Mouse (Mus musculus): ENCODE data around the gene Cfap69.

The Cfap69 gene

GRCm38 (mm10) chr5:5658680-5659079, 5.4 kb downstream of the Cfap69 start:
- in situ Hi-C loops (cut with MboI; ENCODE audit: low sequenced_read_pairs): no loop called here

DNA sequence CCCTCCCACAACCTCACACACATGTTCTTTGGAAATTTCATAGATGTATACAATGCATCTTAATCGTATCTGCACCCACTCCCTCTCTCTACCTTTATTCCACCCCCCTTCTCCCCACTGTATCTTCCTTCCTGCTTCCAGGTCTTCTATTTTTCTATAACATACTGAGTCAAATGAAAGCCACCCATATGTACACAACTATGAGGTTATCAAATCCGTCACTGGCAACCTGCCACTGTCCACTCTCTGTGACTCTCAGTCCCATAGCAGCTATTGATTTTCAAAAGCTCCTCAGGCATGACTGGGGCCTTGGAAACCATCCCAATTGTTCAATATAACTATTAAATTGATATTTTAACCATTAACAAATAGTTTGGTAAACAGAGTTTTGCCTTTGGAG, 6.1 kb downstream of the Cfap69 start:
- in situ Hi-C loops (cut with MboI; ENCODE audit: low sequenced_read_pairs): no loop called here

DNA sequence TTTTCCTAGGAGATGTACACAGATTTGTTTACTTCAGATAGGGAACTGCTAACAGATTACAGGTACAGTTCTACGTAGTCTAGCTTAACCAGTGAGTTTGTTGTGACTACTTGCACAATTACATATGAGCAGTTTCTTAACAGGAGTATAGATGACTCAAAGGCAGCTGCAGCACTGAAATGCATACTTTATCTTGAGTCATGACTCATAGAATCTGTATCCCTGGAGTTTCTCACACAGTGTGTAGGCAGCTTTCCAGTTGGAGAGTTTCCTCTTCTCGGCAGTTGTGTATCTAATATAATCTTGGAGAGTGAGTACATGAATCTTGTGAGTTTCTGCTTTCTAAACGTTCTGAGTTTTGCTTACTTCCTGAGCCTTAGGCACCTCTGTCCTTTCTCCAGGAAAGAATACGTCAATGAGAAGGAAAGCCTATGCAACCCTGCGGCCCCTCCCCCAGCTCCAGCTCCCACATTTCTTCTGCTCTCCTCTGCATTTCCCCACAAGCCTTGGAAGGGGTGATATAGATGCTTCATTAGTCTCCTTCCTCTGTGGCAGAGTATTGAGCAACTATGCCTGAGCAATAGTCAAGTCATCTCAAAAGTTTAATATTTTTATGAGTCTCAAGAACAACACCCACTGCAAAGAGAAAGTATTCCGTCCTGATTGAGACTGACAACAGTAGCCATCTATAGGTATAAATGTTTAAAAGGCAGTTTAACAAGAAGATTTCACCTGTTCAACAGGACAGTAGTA, 15.0 kb downstream of the Cfap69 start:
- in situ Hi-C loops (cut with MboI; ENCODE audit: low sequenced_read_pairs): no loop called here

DNA sequence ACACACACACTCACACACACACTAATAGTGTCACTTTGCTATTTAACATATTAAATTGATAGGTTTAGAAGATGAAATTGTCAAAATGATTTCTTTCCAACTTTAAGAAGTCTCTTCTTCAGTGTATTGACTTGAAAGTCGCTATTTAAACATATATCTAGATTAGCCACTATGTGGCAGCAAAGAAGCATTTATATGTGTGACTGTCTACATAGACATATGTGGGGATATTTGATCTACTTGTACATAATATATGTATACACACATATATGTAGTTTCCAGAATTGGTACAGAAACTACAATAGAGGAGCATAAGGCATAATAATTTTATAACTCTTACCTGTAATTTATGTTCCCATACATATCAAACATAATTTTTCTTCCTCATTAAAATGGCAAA, 17.9 kb downstream of the Cfap69 start:
- in situ Hi-C loops (cut with MboI; ENCODE audit: low sequenced_read_pairs): no loop called here

DNA sequence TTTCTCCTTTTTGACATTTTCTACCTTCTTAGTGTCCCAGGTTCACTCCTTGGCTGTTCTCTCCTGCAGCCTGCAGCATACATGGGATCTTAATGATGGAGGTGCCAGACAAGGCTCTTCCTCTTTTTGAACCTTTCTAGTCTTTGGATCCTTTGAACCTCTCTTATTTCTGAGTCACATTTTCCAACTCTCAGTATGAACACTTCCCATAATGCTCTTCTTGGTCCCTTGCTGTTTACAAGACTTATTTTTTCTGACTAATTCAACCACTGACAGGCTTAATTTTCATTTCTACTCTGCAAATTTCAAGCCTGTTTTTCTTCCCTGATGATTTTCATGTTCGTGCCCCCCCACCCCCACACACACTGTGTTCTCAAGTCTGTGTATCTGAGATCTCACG, 25.5 kb downstream of the Cfap69 start:
- in situ Hi-C loops (cut with MboI; ENCODE audit: low sequenced_read_pairs): no loop called here

- in situ Hi-C loops (cut with MboI; ENCODE audit: low sequenced_read_pairs): no loop called here
Measured at GRCm38 (mm10) chr5:5625491-5625890, 38.5 kb downstream of the Cfap69 start.

DNA sequence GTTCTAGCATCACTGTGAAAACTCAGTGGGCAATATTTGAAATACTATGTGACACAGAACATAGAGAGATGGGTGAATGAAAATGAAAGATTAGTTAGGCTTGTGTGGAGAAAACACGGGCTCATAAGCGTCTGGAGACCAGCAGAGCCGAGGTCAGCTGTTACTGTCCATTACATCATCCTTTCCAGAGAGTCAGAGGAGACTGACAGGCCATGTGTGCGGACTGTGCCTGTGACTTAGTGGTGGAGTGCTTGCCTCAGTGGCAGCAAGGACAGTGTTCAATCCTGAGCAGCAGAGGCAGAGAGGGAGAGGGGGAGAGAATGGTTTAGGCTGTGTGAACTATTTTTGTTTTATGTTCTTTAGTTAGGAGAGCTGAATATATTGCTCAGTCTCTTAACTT, 45.7 kb downstream of the Cfap69 start:
- in situ Hi-C loops (cut with MboI; ENCODE audit: low sequenced_read_pairs): no loop called here

GRCm38 (mm10) chr5:5610540-5610939, 53.5 kb downstream of the Cfap69 start:
- in situ Hi-C loops (cut with MboI; ENCODE audit: low sequenced_read_pairs): no loop called here

DNA sequence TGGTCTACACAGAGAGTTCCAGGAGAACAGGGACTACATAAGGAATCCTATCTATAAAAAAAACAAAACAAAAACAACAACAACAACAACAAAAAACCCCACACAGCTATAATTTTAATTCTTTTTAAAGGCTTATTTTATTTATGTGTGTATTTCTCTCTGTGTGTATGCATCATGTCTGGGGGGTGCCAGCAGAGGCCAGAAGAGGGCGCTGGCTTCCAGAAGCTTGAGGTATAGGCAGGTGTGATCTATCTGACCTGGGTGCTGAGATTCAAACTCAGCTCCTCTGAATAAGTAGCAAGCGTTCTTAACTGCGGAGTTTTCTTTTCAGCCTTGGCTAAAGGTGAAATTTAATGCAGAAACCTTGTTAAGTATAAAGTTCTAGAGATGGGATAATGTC, 76.4 kb downstream of the Cfap69 start:
- in situ Hi-C loops (cut with MboI; ENCODE audit: low sequenced_read_pairs): no loop called here

- in situ Hi-C loops (cut with MboI; ENCODE audit: low sequenced_read_pairs): no loop called here
Measured at GRCm38 (mm10) chr5:5573749-5574317, 90.2 kb downstream of the Cfap69 start, which contains the start of gene Gm8773. TSS of gene Gm8773 (plus strand) at chr5:5573799.

DNA sequence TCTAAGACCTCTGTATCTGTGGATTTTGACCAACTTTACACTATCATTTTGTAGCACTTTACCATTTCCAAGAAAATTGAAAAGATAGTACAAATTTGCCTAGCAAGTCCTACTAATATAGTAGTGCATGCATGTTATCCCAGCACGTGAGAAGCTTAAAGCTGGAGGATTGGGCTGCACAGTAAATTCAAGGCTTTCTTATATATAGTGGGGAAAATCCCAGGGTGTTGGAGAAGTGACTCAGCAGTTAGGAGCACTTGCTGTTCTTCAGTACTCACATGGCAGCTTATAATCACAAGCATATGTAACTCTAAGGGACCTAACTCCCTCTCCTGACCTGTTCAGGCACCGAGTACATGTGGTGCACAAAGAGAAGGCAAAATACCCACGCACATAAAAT, 101.6 kb downstream of the Cfap69 start:
- in situ Hi-C loops (cut with MboI; ENCODE audit: low sequenced_read_pairs): no loop called here

DNA sequence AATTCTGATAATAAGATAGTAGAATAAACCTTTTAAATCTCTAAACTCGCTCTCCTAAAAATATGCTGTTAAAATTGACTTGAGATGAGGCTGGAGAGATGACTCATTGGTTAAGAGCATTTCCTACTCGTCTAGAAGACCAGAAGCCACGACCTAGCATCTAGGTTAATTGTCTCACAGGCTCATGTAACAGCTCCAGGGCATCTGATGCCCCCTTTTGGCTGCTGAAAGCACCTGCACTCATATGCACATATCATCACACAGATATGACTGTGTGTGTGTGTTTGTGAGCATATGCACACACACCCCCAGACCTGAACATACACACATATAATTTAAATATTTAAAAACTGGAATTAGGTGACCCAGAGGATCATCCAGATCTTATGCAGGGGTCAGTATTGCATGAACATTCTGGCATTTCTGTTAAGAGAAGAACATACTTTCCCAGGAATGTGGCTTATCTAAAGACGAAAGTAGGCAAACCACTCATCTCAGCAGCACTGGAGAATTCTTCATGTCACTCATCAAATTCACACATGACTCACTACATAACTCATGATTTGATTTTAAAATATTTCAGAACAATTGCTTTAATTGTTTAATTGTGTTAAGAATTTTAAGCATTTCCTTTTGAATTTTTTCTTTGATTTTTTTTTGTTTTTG, 102.9 kb downstream of the Cfap69 start:
- in situ Hi-C loops (cut with MboI; ENCODE audit: low sequenced_read_pairs): no loop called here

- in situ Hi-C loops (cut with MboI; ENCODE audit: low sequenced_read_pairs): no loop called here
Measured at GRCm38 (mm10) chr5:5559798-5560197, 104.2 kb downstream of the Cfap69 start.

GRCm38 (mm10) chr5:5559079-5559740, 104.8 kb downstream of the Cfap69 start, which contains the start of gene Gtpbp10:
TSS of gene Gtpbp10 (minus strand) at chr5:5559538.
- in situ Hi-C loops (cut with MboI; ENCODE audit: low sequenced_read_pairs): no loop called here

DNA sequence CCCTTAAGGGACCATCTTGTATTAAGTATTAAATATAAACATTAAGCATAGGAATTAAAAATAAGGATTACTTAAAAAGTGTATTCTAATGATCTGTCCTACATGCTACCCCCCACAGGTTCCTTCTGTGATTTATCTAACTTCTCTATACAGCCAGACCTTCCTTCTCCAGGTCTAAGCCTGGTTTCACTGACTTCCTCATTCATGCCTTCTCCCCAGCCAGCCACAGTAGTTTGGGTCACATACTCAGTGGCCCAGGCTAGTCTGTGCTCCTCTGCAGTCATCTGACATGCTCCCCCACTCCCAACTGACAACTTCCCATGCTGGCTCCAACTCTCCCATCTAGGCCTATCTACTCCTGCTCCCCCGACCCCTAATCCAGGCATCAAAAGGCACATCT, 112.9 kb downstream of the Cfap69 start:
- in situ Hi-C loops (cut with MboI; ENCODE audit: low sequenced_read_pairs): no loop called here

DNA sequence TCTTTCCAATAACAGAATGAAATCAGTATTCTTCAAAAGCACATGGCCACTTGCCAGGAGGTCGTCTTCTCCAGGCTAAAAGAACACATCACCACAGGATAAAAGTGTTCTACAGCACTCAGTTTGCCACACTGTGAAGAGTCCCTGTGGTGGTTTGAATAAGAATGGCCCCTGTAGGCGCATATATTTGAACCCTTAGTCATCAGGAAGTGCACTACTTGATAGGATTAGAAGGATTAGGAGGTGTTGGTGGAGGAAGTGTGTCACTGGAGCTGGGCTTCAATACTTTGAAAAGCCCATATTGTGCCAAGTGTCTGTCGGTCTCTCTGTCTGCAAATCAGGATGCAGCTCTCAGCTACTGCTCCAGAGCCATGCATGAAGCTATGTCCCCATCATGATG, 123.7 kb downstream of the Cfap69 start:
- in situ Hi-C loops (cut with MboI; ENCODE audit: low sequenced_read_pairs): no loop called here

- in situ Hi-C loops (cut with MboI; ENCODE audit: low sequenced_read_pairs): no loop called here
Measured at GRCm38 (mm10) chr5:5539771-5540170, 124.3 kb downstream of the Cfap69 start.

- in situ Hi-C loops (cut with MboI; ENCODE audit: low sequenced_read_pairs): no loop called here
Measured at GRCm38 (mm10) chr5:5536131-5536530, 127.9 kb downstream of the Cfap69 start.

GRCm38 (mm10) chr5:5533656-5534420, 130.2 kb downstream of the Cfap69 start:
- in situ Hi-C loops (cut with MboI; ENCODE audit: low sequenced_read_pairs): no loop called here

Measured in CH12F3 (cell line).